Mouse (Mus musculus) liver, embryonic 14.5 days (tissue): ENCODE measurements around the gene Vwc2.

Experiments
- CTCF ChIP-seq: IDR thresholded peaks from 2 replicates; pipeline ENCODE4 v1.5.1; 2016; ENCODE audit warnings: antibody characterized with exemption, low read depth, control low read depth
- EP300 ChIP-seq: IDR thresholded peaks from 2 replicates; pipeline ENCODE4 v1.6.1; 2016; ENCODE audit warnings: antibody characterized with exemption, low read depth

DNA sequence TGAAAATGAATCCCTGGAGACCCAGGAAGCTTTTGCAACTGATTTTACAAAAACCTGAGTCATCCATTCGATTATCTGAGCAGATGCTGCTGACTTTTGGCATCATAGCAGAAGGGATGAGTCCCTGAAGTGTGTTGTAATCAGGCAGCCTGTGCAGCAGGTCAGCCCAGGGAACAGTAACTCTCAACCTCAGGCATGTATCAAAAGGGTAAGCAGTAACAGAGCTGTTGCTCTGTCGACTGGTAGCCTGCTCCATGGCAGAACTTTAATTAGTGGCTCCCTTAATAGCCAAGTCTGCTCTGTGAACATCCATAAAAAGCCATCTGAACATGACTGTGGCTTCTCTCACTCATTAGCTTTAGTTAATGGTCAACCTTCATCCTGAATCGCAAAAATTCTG lies 5.1 kb upstream of the Vwc2 start:
- no peak for TF ChIP-seq CTCF
- no peak for TF ChIP-seq EP300
